Mouse (Mus musculus): ENCODE measurements around the gene Fbln7. TPM values are rescaled to one million over a fixed set of nuclear protein-coding genes. Genes with fewer than 3 reads are reported as not detected.
A peak's percentile ranks its signal among the peaks of the same experiment; 100 is the strongest.

The Fbln7 gene
- polyA plus RNA-seq (2012; rRNA removed), result 1.5 and 2.4 TPM in 2 replicates

- no peaks in the 10 kb centered on the region for H3K4me1 ChIP-seq (ENCODE audit: control insufficient read depth, insufficient read depth, low read length)
- TF ChIP-seq POLR2A (IDR thresholded peaks at IDR 0.05; ENCODE audit: extremely low read depth, insufficient read depth, low read length) (no peak), CTCF (IDR thresholded peaks at IDR 0.05; ENCODE audit: extremely low read depth, insufficient read depth, low read length) (no peak)
- peak within 1 kb of the TSS; percentile 47 for H3K4me3 ChIP-seq (ENCODE audit: insufficient read depth, low read length)
- H3K27ac ChIP-seq (ENCODE audit: insufficient read depth, low read length), result no peak within 1 kb of the TSS
These were observed at the start of gene Fbln7 for GRCm38 (mm10) chr2:128862636-128863035. Gene Fbln7 (plus strand): TSS chr2:128862981.

GRCm38 (mm10) chr2:128816311-128816710, 46.5 kb upstream of the Fbln7 start:
- Histone ChIP-seq H3K27ac (ENCODE audit: insufficient read depth, low read length) (no peak overlapping the region), H3K4me1 (ENCODE audit: control insufficient read depth, insufficient read depth, low read length) (no peaks in the 10 kb centered on the region), H3K4me3 (ENCODE audit: insufficient read depth, low read length) (no peak overlapping the region)
- TF ChIP-seq POLR2A (IDR thresholded peaks at IDR 0.05; ENCODE audit: extremely low read depth, insufficient read depth, low read length) (no peak), CTCF (IDR thresholded peaks at IDR 0.05; ENCODE audit: extremely low read depth, insufficient read depth, low read length) (no peak)

- H3K4me1 ChIP-seq (ENCODE audit: control insufficient read depth, insufficient read depth, low read length), result no peaks in the 10 kb centered on the region
- TF ChIP-seq POLR2A (IDR thresholded peaks at IDR 0.05; ENCODE audit: extremely low read depth, insufficient read depth, low read length) (no peak), CTCF (IDR thresholded peaks at IDR 0.05; ENCODE audit: extremely low read depth, insufficient read depth, low read length) (no peak)
- H3K27ac ChIP-seq (ENCODE audit: insufficient read depth, low read length), result no peak overlapping the region
- peak overlapping the region; percentile 90; the same call in 1 of the 2 replicates for H3K4me3 ChIP-seq (ENCODE audit: insufficient read depth, low read length)
These were observed 45.9 kb upstream of the Fbln7 start for GRCm38 (mm10) chr2:128816916-128817315.

GRCm38 (mm10) chr2:128817387-128817785, 45.4 kb upstream of the Fbln7 start:
- H3K27ac ChIP-seq (ENCODE audit: insufficient read depth, low read length), result peak overlapping the region; percentile 29; the same call in 1 of the 2 replicates
- peak; percentile 36; the same call in 1 of the 2 replicates for TF ChIP-seq CTCF (IDR thresholded peaks at IDR 0.05; ENCODE audit: extremely low read depth, insufficient read depth, low read length)
- TF ChIP-seq POLR2A (IDR thresholded peaks at IDR 0.05; ENCODE audit: extremely low read depth, insufficient read depth, low read length), result no peak
- H3K4me1 ChIP-seq (ENCODE audit: control insufficient read depth, insufficient read depth, low read length), result no peaks in the 10 kb centered on the region
- H3K4me3 ChIP-seq (ENCODE audit: insufficient read depth, low read length), result peak overlapping the region; percentile 90

- H3K27ac ChIP-seq (ENCODE audit: insufficient read depth, low read length), result peak within 1 kb of the TSS; percentile 29
- peak within 1 kb of the TSS; percentile 90 for H3K4me3 ChIP-seq (ENCODE audit: insufficient read depth, low read length)
- TF ChIP-seq CTCF (IDR thresholded peaks at IDR 0.05; ENCODE audit: extremely low read depth, insufficient read depth, low read length) (no peak), POLR2A (IDR thresholded peaks at IDR 0.05; ENCODE audit: extremely low read depth, insufficient read depth, low read length) (peak; percentile 63)
- no peaks in the 10 kb centered on the region for H3K4me1 ChIP-seq (ENCODE audit: control insufficient read depth, insufficient read depth, low read length)
These were observed 44.7 kb upstream of the Fbln7 start, which contains the start of gene Tmem87b for GRCm38 (mm10) chr2:128817786-128818681. Gene Tmem87b (plus strand): TSS chr2:128818118.

DNA sequence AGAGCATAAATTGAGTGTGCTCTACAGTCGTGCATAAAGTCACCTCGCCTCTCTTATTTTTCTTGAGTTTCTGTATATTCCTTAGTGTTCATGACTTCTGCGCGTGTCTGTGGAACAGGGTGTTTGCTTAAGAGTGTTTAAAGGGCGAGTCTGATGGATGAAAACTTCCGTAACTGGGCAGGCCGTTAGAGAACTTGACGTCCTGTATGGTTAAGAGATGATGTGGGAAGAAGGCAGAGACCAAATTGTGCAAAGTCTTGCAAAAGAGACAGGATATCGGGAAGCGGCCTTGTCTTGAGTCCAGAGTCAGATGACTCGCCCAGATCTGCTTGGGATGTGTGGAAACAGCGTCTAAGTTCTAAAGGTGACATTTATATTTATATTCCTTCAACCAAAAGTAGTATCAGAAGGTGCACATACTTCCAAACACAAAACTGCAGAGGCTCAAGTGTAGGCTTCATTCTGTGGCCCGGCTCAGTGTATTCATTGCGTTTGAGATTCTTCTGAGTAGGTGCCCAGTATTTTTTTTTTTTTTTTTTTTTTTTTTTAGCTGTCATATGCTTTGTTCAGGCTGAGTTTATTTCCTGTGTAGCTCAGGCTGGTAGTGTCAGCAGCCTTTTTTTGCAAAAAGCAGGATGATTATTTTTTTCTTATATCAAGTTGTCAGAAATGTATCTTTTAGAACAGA, 43.7 kb upstream of the Fbln7 start:
- no peak for TF ChIP-seq CTCF (IDR thresholded peaks at IDR 0.05; ENCODE audit: extremely low read depth, insufficient read depth, low read length)
- no peak for TF ChIP-seq POLR2A (IDR thresholded peaks at IDR 0.05; ENCODE audit: extremely low read depth, insufficient read depth, low read length)
- H3K4me3 ChIP-seq (ENCODE audit: insufficient read depth, low read length), result peak overlapping the region; percentile 90
- H3K27ac ChIP-seq (ENCODE audit: insufficient read depth, low read length), result peak overlapping the region; percentile 20; the same call in 1 of the 2 replicates
- no peaks in the 10 kb centered on the region for H3K4me1 ChIP-seq (ENCODE audit: control insufficient read depth, insufficient read depth, low read length)

- no peak overlapping the region for H3K4me3 ChIP-seq (ENCODE audit: insufficient read depth, low read length)
- TF ChIP-seq CTCF (IDR thresholded peaks at IDR 0.05; ENCODE audit: extremely low read depth, insufficient read depth, low read length), result no peak
- no peak for TF ChIP-seq POLR2A (IDR thresholded peaks at IDR 0.05; ENCODE audit: extremely low read depth, insufficient read depth, low read length)
- no peaks in the 10 kb centered on the region for H3K4me1 ChIP-seq (ENCODE audit: control insufficient read depth, insufficient read depth, low read length)
- no peak overlapping the region for H3K27ac ChIP-seq (ENCODE audit: insufficient read depth, low read length)
These were observed 42.1 kb upstream of the Fbln7 start for GRCm38 (mm10) chr2:128820631-128821030.

GRCm38 (mm10) chr2:128823893-128824292, 38.9 kb upstream of the Fbln7 start:
- no peaks in the 10 kb centered on the region for H3K4me1 ChIP-seq (ENCODE audit: control insufficient read depth, insufficient read depth, low read length)
- H3K4me3 ChIP-seq (ENCODE audit: insufficient read depth, low read length), result no peak overlapping the region
- no peak for TF ChIP-seq CTCF (IDR thresholded peaks at IDR 0.05; ENCODE audit: extremely low read depth, insufficient read depth, low read length)
- TF ChIP-seq POLR2A (IDR thresholded peaks at IDR 0.05; ENCODE audit: extremely low read depth, insufficient read depth, low read length), result no peak
- H3K27ac ChIP-seq (ENCODE audit: insufficient read depth, low read length), result no peak overlapping the region

DNA sequence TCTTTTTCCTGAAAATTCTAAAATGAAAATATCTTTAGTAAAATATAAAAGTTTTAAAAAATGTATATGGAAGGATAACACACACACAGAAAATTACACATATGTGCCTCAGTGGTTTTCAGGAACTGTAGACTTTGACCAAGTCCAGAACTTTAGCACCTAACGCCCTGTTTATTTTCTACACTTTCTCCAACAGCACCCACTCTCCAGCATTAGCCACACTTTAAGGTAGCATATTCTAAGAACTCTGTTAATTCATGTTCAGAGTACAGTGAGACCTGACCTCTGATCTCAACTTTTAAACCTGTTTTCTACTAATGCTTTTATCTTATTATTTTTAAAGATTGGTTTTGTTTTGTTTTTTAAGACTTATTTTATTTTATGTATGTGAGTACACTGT, 35.0 kb upstream of the Fbln7 start:
- no peak overlapping the region for H3K27ac ChIP-seq (ENCODE audit: insufficient read depth, low read length)
- H3K4me1 ChIP-seq (ENCODE audit: control insufficient read depth, insufficient read depth, low read length), result no peaks in the 10 kb centered on the region
- TF ChIP-seq CTCF (IDR thresholded peaks at IDR 0.05; ENCODE audit: extremely low read depth, insufficient read depth, low read length), result no peak
- no peak for TF ChIP-seq POLR2A (IDR thresholded peaks at IDR 0.05; ENCODE audit: extremely low read depth, insufficient read depth, low read length)
- H3K4me3 ChIP-seq (ENCODE audit: insufficient read depth, low read length), result no peak overlapping the region
